Mouse (Mus musculus): ENCODE results near the gene Gadd45a. TPM values are rescaled to one million over a fixed set of nuclear protein-coding genes. Genes with fewer than 3 reads are reported as not detected.
"Not testable (repeated sequence)": the region's sequence is repeated elsewhere in the genome, so short reads cannot be mapped to it uniquely, and the experiment has no call there.

Gadd45a gene
- total RNA-seq, 2 experiments from 2014 or later = 32.5 to 36.8 TPM

DNA sequence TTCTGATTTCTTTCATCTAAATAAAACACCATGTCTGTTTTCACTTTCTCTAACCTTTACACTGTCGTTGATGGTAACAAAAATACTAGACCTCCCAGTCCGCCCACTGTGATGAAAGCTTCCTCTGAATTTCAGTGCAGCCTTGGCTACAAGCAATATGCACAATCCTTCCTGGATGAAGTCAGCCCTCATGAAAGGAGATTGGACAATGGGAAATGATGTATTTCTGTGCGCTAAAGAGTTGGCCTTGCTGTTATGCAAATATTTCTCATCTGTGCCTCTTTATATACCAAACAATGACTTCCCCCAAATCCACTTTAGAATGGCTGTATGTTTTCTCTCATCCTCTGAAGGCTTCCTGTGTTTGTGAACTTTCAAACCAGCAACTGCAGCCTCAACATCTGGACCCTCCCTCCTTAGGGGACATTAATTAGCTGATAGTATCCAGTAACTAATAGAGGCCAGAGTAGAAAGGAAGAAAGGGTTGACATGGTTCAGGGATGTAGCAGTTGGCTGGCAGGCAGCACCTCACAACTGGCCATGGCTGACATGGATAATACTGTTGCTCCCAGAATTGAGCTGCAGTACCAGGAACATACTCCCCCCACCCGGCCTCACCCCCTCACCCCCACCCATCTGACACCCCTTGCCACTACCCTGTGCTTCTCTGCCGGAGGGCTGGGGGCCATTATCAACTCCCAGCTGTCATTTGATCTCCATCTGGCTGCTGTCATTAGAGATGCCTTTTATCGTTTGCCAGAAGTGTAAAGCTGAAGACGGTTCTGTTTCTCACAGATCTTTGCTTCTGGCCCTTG, 11.8 kb upstream of the Gadd45a start:
- DNase-seq = no peak

DNA sequence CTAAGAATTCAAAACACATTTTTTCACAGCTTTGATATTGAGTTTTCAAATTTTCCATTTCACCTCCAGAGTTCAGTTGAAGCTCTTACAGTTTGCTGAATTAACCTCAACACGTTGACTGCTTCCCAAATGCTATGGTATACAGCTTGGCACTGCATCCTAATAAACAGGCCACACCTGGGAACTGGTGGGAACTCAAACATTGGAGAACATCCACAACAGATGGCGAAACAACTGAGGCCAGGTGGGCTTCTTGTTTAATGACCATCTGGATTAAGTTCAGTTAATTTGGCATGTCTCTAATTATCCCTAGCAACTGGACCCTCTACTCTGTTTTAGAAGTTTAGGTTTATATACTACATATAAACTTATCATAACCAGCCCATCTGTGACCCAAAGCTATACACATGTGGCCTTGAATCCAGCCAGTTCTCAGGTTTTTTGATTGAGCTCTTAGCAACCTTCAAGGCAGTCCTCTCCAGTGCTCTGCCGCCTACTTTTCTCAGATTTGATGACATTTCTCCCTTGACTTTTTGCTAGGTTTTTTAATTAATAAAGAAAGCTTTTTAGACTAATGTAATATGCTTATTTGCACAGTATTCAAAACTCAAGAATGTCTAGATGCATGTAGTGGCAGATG, 10.9 kb upstream of the Gadd45a start:
- DNase-seq = no peak

DNA sequence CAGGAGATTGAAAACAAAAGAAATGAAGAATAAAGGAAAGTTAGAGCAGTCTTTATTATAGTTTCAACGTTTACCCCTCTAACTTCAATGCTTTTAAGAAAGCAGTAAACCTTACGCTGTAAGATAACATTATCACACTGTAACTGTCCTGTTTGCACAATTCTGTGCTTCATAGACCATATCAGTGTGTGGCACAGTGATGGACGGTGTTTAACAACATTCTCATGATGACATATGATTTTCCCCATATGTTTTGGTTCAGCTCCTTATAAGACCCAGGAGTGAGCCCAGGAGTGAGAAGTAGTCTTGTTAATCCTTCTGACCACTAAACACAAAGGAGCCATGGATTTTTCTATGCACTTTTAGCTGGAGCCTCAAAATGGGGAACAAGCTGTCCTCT, 9.7 kb upstream of the Gadd45a start:
- no peak for DNase-seq

DNA sequence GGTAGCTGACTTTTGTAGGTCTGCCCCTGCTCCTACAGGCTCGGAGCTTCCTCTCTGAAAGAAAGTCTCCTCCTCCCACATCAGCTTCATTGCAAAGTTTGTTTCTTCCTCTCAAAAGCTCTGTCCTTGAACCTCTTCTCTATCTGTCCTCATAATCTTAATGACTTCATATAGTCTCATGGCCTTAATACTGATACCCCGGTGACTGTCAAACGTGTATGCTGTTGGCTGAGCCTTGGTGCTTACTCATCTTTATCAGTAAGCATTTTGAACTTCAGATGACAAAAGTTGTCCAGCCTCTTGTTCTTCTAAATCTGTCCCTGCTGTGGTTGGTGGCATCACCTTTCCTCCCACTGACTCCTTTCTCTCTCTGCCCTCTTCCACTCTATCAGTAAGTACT, 8.2 kb upstream of the Gadd45a start:
- no peak for DNase-seq

DNA sequence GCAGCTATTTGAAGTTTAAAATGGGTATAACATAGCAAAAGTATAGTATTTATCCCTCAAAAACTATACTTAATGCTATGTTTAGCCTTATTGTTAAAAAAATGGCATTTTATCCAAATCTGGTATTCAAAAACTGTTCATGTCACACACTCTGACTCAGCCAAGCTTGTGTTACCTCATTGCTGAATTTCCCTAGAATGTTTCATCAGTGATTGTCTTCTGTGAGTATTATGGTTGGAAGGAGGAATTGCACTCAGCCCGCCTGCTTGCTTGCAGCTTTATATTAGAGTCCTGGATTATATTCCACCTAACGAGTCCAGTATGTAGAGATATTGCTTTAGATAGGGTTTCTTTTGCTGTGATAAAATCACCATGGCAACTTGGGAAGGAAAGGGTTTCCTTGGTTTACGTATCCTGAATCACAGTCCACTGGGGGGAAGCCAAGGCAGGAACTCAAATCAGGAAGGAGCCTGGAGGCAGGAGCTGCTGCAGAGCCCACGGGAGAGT, 3.7 kb upstream of the Gadd45a start:
- DNase-seq = no peak

DNA sequence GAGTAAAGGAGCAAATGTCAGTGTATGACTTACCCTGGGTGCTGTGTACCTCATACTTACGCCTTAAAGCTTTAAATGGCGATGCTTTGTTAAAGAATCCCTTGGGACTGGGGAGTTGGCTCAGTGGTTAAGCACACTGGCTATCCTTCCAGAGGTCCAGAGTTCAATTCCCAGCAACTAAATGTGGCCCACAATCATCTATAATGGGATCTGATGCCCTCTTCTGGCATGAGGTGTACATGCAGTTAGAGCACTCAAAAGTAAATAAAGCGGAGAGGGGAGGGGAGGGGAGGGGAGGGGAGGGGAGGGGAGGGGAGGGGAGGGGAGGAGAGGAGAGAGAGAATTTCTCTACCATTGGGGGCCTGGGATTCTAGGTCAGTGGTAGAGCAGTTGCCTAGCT, 1.7 kb upstream of the Gadd45a start:
- DNase-seq = no peak

DNA sequence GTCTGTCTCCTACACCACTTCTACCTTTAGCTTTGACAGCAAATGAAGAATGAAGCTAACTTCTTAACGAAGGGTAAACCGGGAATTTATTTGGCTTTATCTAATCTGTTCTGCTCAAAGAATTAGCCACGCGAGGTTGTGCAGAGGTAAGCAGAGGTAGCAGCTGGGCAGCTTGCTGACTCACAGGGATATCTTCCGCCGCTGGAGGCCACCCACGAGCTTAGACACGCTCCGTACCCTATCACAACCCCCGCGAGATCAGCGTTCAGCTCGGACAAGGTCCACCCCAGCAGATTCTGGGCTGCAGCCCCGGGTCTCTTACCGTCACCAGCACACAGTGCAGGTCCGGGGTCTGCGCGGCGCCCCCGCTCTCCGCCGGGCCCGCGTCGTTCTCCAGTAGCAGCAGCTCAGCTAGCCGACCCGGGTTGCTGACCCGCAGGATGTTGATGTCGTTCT, 873 bp downstream of the Gadd45a start:
- DNase-seq = peak; percentile 85

DNA sequence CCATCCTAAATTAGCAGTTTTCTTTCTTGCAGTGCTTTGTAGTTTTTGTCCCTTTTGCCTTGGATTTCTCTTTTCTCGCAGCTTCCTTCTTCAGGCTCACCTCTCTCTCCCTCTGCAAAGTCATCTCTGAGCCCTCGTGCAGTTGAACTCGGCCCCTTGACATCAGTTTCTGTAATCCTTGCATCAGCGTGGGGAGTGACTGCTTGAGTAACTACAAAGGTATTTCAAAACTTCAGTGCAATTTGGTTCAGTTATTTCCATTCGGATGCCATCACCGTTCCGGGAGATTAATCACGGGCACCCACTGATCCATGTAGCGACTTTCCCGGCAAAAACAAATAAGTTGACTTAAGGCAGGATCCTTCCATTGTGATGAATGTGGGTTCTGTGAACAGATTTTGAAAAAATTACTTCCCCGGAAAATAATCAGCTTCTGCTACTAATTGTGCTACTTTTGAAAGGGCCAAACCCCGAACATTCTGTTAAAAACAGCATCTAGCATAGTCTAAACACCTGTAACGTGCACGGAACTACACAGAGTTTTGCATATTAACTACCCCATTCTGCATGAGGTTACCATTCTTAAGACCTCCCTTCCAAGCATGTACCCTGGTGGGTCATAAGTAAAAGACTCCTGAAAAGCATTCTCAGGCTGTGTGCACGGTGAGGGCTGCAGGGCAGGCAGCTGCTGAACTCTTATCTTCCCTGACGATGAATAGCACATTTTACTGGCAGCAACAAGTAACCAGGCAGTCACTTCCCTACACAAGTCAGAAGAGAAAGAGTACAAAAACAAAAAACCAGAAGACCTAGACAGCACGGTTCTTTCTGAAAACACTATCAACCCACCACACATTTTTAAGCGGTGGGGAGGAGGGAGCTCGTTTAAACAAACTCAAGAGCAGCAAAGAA, 1.6 kb downstream of the Gadd45a start:
- no peak for DNase-seq

DNA sequence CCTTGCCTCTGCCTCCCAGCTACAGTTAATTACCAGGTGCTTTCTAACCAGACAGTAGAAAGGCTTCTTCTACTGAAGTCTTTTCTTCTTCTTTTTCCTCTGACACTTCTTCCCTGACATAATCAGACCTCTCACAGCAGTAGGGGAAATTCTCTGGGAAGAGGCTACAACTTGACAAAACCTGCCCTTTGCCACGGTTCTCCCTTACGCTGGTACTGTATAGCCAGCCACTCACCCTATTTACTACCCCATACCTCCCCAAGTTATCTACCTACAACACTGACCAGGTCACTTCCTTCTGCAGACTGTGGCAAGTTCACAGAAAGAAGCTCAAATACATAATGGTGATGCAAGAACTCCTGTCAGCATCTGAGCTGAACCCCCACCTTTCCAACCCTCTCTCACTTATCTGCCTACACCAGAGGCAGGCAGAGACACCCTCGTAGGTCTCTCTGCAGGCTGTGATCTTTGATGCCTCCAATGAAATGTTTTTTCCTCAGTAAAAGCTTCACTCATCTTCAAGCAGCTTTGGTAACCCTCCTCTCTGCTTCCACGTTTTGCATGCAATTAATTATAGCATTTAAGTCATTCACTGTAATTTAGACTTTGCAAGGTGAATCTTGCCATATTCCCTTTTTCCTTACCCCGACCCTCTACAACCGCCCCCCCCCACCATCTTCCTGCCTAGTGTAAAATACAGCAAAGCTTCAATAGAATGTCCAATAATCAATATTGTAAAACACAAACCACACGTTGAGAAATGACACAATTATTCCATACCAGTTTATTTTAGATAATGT, 2.7 kb downstream of the Gadd45a start:
- no peak for DNase-seq

DNA sequence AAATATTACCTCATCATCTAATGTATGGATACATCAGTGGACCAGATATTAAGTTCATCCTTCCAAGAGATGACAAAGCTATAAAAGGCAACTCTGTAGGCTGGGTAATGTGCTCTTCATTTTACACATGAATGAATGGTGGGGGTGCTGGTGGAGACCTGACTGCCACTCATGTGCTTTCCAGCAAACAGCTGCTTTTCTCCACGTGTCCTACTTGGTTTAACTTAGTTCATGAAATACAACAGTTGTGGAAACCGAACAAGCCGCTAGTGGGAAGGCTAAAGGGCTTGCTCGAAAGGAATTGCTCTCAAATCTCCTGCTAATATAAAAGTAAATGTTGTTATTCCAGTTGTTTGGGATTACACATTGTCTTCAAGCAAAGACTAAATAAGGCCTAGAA, 3.7 kb downstream of the Gadd45a start:
- DNase-seq = no peak

DNA sequence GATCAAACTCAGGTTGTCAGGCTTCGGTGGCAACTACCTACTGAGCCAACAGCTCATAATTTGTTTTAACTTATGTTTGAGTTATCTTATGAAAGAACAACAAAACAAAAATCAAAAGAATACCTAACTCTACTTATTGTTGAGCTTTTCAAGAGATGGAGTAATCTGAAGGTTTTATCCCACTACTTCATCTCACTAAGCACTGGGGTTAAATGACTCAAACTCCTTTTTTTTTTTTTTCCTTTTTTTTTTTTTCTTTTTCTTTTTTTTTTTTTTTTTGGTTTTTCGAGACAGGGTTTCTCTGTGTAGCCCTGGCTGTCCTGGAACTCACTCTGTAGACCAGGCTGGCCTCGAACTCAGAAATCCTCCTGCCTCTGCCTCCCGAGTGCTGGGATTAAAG, 4.3 kb downstream of the Gadd45a start:
- DNase-seq = not testable (repeated sequence)

DNA sequence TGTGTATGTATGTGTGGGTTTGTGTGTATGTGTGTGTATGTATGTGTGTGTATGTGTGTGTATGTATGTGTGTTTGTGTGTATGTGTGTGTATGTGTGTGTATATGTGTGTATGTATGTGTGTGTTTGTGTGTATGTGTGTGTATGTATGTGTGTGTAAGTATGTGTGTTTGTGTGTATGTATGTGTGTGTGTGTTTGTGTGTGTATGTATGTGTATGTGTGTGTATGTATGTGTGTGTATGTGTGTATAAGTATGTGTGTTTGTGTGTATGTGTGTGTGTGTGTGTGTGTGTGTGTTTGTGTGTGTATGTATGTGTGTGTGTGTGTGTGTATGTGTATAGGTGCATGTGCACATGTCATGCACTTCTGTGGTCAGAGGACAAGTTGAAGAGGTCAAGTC, 4.7 kb downstream of the Gadd45a start:
- not testable (repeated sequence) for DNase-seq

DNA sequence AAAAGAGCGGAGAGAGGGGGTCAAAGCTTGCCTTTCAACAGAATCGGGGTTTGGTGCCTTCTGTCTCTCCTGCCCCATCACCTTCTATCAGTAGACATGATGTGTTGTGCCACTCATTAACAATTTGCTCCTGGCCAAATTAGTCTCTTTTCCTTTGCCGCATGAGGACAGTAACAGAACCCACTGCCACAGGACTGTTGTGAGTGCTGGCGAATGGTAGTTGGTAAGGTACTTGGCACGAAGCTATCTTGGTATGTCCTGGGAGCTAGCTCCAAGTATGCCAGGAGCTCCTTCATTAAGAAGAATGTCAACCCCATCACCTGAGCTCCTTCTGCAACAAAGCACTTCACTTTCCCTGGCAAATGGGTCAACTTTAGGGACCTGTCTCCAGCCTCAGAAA, 6.4 kb downstream of the Gadd45a start:
- no peak for DNase-seq

DNA sequence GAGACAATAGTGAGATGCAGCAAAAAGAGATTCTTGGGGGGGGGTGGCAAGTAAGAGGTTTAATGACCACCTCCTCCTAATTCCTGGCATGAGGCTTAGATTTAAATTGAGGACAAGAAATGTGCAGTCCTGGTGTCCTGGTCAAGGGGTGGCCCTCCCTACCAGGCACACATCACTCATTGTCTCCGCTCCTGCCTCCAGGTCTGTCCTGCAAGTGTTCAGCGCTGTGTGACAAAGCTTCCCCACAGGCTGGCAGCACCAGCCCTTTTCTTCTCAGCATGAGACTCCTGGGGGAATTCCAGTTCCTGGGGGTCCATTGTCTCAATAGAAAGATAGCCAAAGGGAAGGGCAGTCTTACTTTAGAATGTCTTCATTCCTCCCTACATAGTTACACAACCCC, 6.8 kb downstream of the Gadd45a start:
- no peak for DNase-seq

DNA sequence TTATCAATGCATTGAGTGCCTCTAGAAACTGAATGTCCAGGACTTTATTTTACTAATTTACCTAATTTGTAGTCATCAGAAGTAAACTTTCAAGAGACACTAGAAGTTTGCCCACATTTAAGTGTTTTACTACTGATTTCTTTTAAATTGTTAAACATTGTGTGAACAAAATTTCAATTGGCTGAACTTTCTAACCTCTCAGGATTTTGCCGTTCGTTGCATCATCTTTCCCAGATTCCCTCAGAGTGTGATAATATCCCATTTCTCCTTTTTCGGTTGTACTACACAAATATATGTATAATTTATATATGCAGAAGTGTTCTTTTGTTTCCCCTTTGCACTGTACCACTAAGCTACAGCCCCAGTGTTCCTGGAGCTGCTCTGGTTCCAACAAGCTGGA, 7.3 kb downstream of the Gadd45a start:
- DNase-seq = no peak

DNA sequence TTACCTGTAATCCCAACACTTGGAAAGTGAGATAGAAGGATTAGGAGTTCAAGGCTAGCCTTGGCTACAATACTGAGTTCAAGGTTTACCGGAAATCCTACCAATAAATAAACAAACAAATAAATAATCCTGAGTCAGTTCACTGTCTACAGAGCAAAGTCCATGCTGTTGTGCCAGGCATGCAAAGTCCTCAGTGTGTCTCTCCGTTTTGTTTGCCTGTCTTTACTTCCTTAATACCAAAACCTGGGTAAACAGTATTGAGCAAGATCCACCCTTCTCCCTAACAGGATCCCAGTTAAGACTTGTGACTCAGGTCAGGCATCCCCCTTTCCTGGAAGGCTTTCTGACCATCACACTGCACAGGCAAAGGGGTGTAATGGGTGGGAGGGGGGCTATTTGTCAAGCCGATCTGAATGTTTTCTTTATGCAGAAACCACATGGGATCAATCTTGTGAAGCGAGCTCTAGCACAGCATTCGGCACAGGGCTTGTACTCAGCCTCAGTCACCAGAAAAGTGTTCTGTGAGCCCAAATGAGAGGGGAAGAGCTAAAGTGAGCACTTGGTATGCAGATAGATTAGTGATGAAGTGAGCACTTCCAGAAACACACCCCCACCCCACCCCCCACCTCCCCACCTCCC, 7.8 kb downstream of the Gadd45a start:
- DNase-seq = no peak

DNA sequence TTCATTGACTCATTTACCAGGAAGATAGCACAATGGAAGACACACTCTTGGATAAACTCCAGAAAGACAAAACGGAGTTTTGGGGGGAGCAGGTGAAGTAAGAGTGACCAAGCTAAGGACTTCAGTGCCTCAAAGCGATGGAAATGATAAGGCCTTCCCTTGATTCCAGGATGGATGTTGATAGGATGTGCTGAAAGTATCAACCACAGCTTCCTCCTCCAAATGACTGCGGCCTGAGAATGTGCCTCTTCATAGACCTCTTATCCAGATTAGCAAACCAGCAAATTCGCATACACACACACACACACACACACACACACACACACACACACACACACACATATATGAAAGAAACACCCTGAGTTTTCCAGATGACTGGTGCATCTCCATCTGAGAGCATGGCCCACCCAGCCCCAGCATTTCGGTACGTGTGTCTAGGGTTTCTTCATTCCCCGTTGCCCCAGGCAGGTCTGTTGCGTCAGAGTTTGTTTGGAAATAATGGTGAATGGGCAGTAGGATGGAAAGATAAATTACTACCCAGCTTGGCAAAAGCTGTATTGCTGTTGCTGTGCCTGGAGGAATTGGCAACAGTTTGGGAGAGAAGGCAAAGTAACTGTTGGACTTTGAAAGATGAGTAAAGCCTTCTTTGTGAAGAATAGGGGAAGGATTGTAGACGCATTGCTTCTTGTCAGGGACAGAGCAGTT, 9.7 kb downstream of the Gadd45a start:
- DNase-seq = no peak

DNA sequence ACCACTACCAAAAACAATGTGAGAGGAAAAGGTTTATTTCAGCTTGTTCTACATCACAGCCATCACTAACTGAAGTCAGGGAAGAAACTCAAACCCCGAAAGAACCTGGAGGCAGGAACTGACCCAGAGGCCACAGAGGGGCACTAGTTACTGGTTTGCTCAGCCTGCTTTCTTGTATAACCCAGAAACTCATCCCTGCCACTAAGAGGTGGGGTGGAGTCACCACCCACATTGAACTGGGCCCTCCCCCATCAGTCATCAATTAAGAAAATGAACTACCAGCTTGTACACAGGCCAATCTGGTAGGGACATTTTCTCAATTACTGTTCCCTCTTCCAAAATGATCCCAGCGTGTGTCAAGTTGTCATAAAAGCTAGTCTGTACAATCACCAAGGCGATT, 10.6 kb downstream of the Gadd45a start:
- DNase-seq = no peak

DNA sequence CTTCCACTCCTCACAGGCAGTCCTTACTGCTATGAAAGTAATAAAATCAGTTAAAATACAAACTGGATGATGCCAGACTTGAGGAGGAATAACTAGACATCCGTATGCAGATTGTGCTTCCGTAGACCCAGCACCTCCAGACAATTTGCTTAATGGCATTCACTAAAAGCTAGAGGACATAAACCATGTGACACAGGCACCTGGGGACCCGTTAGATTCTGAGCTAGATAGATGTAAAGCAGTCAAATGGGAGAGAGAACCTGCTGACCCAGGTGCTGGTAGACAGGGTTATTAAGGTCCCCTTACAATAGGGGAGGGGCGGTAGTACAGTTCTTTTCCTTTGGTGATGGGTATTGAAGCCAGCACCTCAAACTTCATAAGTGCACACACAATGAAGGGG, 13.5 kb downstream of the Gadd45a start:
- DNase-seq = no peak

DNA sequence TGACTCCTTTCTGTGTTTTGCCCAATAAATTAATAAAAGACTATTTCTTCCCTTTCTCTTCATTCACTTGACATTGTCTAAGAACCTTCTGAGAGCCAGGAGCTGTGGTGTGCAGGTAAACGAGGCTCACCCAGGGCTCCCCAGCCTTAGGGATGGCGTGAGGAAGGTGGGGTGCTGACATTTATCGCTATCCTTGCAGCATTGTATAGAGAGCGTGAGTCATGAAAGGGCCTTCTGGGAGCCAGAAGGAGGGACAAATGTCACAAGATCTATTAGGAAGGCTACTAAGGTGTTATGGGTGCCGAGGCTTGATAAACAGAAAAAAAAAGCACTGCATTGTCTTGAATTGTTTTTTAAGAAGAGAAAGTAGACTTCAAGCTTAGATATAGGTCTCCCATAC, 15.9 kb downstream of the Gadd45a start:
- DNase-seq = no peak

DNA sequence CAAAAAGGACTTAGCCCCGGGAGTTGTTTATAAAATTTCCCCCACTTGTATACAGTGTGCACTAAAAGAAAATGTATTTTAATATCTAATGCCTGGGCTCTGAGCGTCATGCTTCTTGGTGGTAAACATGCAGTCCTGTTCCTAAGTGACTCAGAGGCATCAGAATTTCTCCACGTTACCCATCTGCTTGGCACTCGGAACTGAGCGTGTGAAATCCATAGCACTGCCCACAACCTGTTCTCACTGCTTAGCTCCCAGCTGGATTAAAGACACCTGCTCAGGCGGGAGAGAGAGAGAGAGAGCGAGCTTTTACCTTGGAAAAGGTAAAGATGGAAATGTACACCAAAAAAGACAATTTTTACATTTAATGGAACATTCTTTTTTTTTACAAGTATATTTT, 18.3 kb downstream of the Gadd45a start:
- DNase-seq = not testable (repeated sequence)
